Mouse (Mus musculus): ENCODE results near the gene Dnah5. TPM values are rescaled to one million over a fixed set of nuclear protein-coding genes. Genes with fewer than 3 reads are reported as not detected.

Dnah5 gene
- 0.32 and 0.60 TPM in 2 replicates for polyA plus RNA-seq (2012; rRNA removed)

- DNase-seq (ENCODE audit: low read depth): no peak
Observed at GRCm38 (mm10) chr15:28203111-28204075, at the start of gene Dnah5. Gene Dnah5 (plus strand): TSS chr15:28203752.

GRCm38 (mm10) chr15:28154822-28155501, 48.6 kb upstream of the Dnah5 start:
- no peak for DNase-seq (ENCODE audit: low read depth)

GRCm38 (mm10) chr15:28158771-28159489, 44.6 kb upstream of the Dnah5 start:
- DNase-seq (ENCODE audit: low read depth): peak; percentile 49

- no peak for DNase-seq (ENCODE audit: low read depth)
Observed at GRCm38 (mm10) chr15:28162291-28162690, 41.3 kb upstream of the Dnah5 start.

GRCm38 (mm10) chr15:28165234-28165633, 38.3 kb upstream of the Dnah5 start:
- DNase-seq (ENCODE audit: low read depth): no peak

GRCm38 (mm10) chr15:28166090-28166489, 37.5 kb upstream of the Dnah5 start:
- DNase-seq (ENCODE audit: low read depth): no peak

- DNase-seq (ENCODE audit: low read depth): no peak
Observed at GRCm38 (mm10) chr15:28178951-28179350, 24.6 kb upstream of the Dnah5 start.

- no peak for DNase-seq (ENCODE audit: low read depth)
Observed at GRCm38 (mm10) chr15:28179556-28179955, 24.0 kb upstream of the Dnah5 start.

GRCm38 (mm10) chr15:28181862-28182261, 21.7 kb upstream of the Dnah5 start:
- DNase-seq (ENCODE audit: low read depth): no peak

GRCm38 (mm10) chr15:28182567-28182966, 21.0 kb upstream of the Dnah5 start:
- DNase-seq (ENCODE audit: low read depth): no peak

GRCm38 (mm10) chr15:28187472-28188360, 15.8 kb upstream of the Dnah5 start:
- DNase-seq (ENCODE audit: low read depth): no peak

GRCm38 (mm10) chr15:28188361-28189011, 15.1 kb upstream of the Dnah5 start:
- DNase-seq (ENCODE audit: low read depth): no peak

- no peak for DNase-seq (ENCODE audit: low read depth)
Observed at GRCm38 (mm10) chr15:28189668-28190067, 13.9 kb upstream of the Dnah5 start.

- no peak for DNase-seq (ENCODE audit: low read depth)
Observed at GRCm38 (mm10) chr15:28198609-28199008, 4.9 kb upstream of the Dnah5 start.

GRCm38 (mm10) chr15:28204626-28205025, 1.1 kb downstream of the Dnah5 start:
- no peak for DNase-seq (ENCODE audit: low read depth)

- no peak for DNase-seq (ENCODE audit: low read depth)
Observed at GRCm38 (mm10) chr15:28207545-28207944, 4.0 kb downstream of the Dnah5 start.

- DNase-seq (ENCODE audit: low read depth): no peak
Observed at GRCm38 (mm10) chr15:28213057-28213456, 9.5 kb downstream of the Dnah5 start.

- DNase-seq (ENCODE audit: low read depth): no peak
Observed at GRCm38 (mm10) chr15:28216358-28216757, 12.8 kb downstream of the Dnah5 start.

- DNase-seq (ENCODE audit: low read depth): no peak
Observed at GRCm38 (mm10) chr15:28227316-28227715, 23.8 kb downstream of the Dnah5 start.

GRCm38 (mm10) chr15:28260250-28260649, 56.7 kb downstream of the Dnah5 start:
- DNase-seq (ENCODE audit: low read depth): no peak

- DNase-seq (ENCODE audit: low read depth): no peak
Observed at GRCm38 (mm10) chr15:28299438-28299837, 95.9 kb downstream of the Dnah5 start.

Measured in gonadal fat pad, adult 2 months (tissue).